Mouse (Mus musculus) brain, embryonic 14.5 days (tissue): ENCODE measurements at regions not wholly inside any gene's neighbourhood (a gene's known extent, or its start where the extent isn't known, plus 50 kb on each side); places are given as distances from the start of the nearest gene placed in this dataset.

Experiments
- DNase-seq: peaks from one replicate; pipeline ENCODE4 v3.0.0-alpha.2; 2011; ENCODE audit warnings: low read depth
- CTCF ChIP-seq: fragments of 200-500 bp; IDR thresholded peaks from 2 replicates; pipeline ENCODE4 v1.5.1; 2012; ENCODE audit warnings: inconsistent platforms, mild to moderate bottlenecking, moderate library complexity, borderline replicate concordance; ENCODE audit not compliant: insufficient read depth, insufficient read length; ENCODE audit errors: extremely low read depth
- POLR2A ChIP-seq: fragments of 200-500 bp; IDR thresholded peaks from 2 replicates; pipeline ENCODE4 v1.6.1; 2012; ENCODE audit warnings: mild to moderate bottlenecking, inconsistent platforms, borderline replicate concordance; ENCODE audit not compliant: poor library complexity, insufficient read depth, insufficient read length, severe bottlenecking; ENCODE audit errors: extremely low read depth

- DNase-seq, result no peak
- TF ChIP-seq POLR2A, result no peak
These were observed 481.3 kb downstream of the Cdh26 start for GRCm38 (mm10) chr2:178911646-178912045.

GRCm38 (mm10) chr2:178916316-178917033 is 486.1 kb downstream of the Cdh26 start:
- TF ChIP-seq CTCF (no peak), POLR2A (no peak)
- no peak for DNase-seq

GRCm38 (mm10) chr2:178924456-178925115 is 494.3 kb downstream of the Cdh26 start:
- DNase-seq, result no peak
- TF ChIP-seq CTCF (no peak), POLR2A (no peak)

- DNase-seq, result no peak
- TF ChIP-seq CTCF (no peak), POLR2A (no peak)
These were observed 496.8 kb downstream of the Cdh26 start for GRCm38 (mm10) chr2:178927038-178927660.

GRCm38 (mm10) chr2:178929033-178929432 is 498.7 kb downstream of the Cdh26 start:
- DNase-seq, result no peak

GRCm38 (mm10) chr2:178930125-178930524 is 499.8 kb downstream of the Cdh26 start:
- DNase-seq, result no peak
- TF ChIP-seq CTCF, result no peak
- no peak for TF ChIP-seq POLR2A

More at GRCm38 (mm10) chr2:178929033-178929432, 498.7 kb downstream of the Cdh26 start:
- TF ChIP-seq POLR2A, result no peak

GRCm38 (mm10) chr2:178948471-178948870 is 493.8 kb upstream of the Cdh4 start:
- DNase-seq, result no peak
- TF ChIP-seq CTCF (no peak), POLR2A (no peak)

GRCm38 (mm10) chr2:178949103-178949502 is 493.1 kb upstream of the Cdh4 start:
- TF ChIP-seq CTCF, result no peak
- TF ChIP-seq POLR2A, result no peak
- DNase-seq, result no peak

GRCm38 (mm10) chr2:178950304-178950703 is 491.9 kb upstream of the Cdh4 start:
- DNase-seq, result peak; percentile 59
- TF ChIP-seq POLR2A, result no peak
- no peak for TF ChIP-seq CTCF

- peak; percentile 47 for DNase-seq
- no peak for TF ChIP-seq CTCF
These were observed 487.7 kb upstream of the Cdh4 start for GRCm38 (mm10) chr2:178954420-178955067.

- TF ChIP-seq CTCF (no peak), POLR2A (no peak)
- no peak for DNase-seq
These were observed 483.4 kb upstream of the Cdh4 start for GRCm38 (mm10) chr2:178958829-178959228.

GRCm38 (mm10) chr2:178959603-178960002 is 482.6 kb upstream of the Cdh4 start:
- TF ChIP-seq POLR2A, result no peak
- TF ChIP-seq CTCF, result no peak
- DNase-seq, result no peak
